Mouse (Mus musculus) erythroblast, adult 5-6 weeks (primary cell): ENCODE results near the gene Tacr2. TPM values are rescaled to one million over a fixed set of nuclear protein-coding genes. Genes with fewer than 3 reads are reported as not detected.

Source experiments
- ATAC-seq: replicated peaks from 2 replicates; pipeline ENCODE4 v1.8.0; 2016; ENCODE audit warnings: moderate number of reproducible peaks, mild to moderate bottlenecking, moderate TSS enrichment, inconsistent platforms; ENCODE audit not compliant: poor library complexity, low FRiP score, severe bottlenecking
- total RNA-seq, 2 experiments: library from RNA; stranded (forward) in 1 of 2; stranded (reverse) in 1 of 2; fragments of 150-400 nt in 1 of 2; fragments of 200-764, 138-1000 nt in 1 of 2; gene quantifications; 2 replicates each; pipeline versions ENCODE4 v1.2.3 to v1.2.4; 2015 to 2017; ENCODE audit warnings: low replicate concordance in 2 of 2

The Tacr2 gene
- total RNA-seq, 2 experiments from 2014 or later: not detected

DNA sequence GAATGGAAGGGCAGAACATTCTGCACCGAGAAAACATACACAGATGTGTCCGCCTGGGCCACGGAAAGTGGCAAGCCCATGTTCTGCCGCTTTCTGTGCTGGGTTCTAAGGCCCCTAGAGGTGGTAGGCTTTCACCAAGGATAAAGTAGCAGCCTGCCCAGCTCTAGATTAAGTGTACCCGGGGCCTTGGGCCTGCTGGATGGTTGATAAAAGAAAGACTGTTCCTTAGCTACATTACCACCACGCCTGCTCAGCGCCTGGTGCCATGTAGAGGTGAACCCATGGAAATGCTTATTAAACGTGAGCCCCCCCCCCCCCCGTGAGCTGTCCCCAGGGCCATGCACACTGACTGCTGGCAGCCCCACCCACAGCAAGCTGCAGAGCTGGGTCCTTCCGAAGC, 15.0 kb upstream of the Tacr2 start:
- peak; percentile 42; the same call in 1 of the 2 replicates for ATAC-seq

DNA sequence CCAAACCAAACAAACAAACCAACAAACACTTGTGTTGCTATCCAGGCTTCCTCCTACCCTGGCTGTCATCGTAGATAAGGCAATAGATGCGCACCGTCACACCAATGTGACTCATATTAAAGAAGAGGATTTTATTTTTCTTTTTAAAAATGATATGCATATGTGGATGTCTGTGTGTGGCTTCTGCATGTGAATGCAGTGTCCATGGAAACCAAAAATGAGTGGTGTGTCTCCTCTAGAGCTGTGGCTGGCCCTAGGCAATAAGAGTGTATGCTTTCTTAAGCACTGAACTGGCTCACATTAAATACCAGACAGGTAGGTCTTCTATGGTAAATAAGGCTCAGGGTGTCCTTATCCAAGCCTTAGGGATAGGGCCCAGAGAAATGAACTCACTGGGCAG, 13.6 kb upstream of the Tacr2 start:
- ATAC-seq: no peak

DNA sequence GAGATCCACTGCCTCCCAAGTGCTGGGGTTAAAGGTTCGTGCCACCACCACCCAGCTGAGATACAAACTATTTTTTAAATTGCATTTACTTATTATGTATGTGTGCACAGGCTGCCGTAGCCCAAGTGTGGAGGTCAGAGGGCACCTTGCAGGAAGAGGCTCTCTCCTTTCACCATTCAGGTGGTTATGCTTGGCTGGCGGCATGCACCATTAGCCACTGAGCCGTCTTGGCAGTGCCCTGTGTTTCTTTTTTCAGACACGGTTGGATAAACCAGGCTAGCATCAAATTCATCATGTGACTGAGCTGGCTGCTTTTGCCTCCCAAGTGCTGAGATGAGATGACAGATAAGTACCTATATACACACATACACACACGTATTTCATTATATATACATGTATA, 13.0 kb upstream of the Tacr2 start:
- no peak for ATAC-seq

DNA sequence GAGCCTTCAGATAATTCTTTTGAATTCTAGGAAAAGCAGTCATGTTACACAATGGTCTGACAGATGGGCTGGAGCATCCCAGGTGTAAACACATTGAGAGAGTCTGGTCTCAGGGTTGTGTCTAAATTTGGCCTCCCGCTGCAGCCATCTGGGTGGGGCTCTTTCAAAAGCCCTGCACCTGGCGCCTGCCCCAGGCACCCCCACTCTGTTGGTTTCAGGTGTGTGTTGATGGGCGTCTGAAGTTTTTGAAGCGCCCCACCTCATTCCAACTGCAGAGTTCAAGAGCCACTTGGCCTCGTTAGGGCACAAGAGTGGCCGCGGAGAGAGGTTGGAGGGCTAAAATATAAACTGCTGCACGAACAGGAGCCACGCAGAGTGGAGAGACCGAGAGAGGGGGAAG, 9.9 kb upstream of the Tacr2 start:
- ATAC-seq: no peak

DNA sequence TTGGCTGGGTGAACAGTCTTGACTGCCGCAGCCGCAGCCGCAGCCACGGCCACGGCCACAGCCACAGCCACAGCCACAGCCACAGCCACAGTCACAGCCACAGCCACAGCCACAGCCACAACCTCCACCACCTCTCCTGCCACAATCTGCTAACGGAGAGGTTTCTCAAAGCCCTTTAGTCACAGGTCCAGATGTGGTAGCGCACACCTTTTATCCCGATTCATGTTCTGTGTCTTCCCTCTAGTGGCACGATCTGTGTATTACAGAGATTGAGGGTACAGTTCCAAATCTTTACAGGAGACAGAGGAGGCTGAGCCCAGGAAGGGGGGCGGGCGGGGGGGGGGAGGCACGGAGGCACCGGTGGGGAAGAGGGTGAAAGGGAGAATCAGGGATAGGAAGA, 9.3 kb upstream of the Tacr2 start:
- no peak for ATAC-seq

DNA sequence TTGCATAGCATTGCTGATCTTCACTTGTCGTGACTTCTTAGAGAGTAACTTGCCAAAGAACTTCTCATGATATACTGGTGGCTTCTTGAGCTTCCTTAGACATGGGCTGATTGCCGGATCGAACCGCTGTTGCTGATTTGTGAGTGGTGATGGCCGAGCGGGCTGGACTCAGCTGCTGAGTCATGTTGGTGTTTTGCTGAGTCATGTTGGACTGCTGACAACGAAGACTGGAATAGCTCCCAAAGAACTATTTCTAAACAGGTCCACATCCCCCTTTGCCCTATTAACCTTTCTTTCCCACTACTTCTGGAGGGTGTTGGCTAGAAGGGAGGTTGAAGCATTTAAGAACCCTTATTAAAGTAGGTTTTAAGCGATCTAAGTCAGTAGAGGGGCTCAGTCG, 8.2 kb upstream of the Tacr2 start:
- no peak for ATAC-seq

DNA sequence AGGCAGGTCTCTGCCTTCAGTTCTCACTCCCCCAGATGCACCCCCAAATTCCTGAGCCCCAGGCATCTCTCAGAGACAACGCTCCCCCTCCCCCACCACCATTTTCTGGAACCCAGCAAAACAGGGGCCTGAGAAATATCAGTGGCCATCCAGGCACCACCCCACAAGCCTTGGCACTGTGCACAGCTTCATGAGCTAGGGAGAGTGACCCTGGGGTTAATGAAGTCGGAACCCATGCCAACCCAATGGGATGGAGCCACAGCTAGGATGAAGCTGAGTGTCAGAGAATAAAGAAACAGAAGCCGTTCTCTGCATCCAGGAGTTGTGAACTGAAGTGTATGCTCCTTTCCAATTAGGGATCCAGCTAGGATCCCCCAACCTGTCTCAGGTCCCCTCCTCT, 5.1 kb upstream of the Tacr2 start:
- no peak for ATAC-seq

DNA sequence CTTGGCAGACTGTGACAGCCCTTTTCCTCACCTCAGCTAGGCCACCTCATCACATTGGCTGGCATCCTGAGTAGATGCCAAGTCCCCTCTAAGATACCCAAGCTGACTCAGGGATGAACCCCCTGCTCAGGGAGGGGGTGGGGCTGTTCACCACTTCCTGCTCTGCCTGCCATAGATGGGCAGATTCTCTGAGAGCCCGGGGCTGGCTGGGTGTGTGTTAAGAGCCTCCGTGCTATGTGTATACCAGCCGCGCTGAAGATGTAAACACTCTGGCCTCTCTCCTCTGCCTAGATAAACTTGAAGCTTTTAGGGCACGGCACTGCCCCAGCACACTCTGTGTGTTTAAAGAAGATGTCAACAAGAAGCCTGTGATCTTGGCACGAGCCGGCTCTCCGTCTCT, 4.4 kb upstream of the Tacr2 start:
- ATAC-seq: no peak

DNA sequence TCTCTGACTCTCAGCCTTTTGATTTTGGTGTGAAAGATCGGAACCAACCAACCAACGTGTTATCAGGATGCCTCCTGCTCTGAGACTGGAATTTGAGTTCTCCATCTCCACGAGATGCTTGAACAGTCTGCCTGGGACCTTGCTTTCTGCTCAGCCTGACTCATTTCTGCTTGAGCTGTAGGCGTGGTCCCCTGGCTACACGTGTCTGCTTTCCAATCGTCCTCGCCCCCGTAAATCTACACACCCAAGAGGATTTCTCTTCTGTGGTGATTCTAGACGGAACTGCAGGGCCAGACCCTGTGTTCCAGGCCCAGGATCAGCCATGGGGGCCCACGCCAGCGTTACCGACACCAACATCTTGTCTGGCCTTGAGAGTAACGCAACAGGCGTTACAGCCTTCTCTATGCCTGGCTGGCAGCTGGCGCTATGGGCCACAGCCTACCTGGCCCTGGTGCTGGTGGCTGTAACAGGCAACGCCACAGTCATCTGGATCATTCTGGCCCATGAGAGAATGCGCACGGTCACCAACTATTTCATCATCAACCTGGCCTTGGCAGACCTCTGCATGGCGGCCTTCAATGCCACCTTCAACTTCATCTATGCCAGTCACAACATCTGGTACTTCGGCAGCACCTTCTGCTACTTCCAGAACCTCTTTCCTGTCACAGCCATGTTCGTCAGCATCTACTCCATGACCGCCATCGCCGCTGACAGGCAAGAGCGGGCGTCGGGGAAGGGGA, 428 bp downstream of the Tacr2 start:
- ATAC-seq: no peak

DNA sequence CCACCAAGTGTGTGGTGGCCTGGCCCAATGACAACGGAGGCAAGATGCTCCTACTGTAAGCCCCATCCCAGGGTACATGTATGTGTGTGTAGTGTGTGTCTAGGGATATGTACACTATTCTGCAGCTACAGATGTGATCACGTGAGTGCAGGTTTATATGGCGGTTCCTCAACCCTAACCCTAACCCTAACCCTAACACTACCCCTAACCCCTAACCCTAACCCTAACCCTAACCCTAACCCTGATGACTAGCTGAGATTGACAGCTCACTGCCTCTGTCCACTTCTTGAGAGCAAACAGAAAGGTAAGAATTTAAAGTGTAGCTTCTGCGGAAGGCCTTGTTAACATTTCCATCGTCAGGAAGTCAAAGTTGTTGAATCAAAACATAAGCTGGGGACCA, 6.1 kb downstream of the Tacr2 start:
- ATAC-seq: no peak

DNA sequence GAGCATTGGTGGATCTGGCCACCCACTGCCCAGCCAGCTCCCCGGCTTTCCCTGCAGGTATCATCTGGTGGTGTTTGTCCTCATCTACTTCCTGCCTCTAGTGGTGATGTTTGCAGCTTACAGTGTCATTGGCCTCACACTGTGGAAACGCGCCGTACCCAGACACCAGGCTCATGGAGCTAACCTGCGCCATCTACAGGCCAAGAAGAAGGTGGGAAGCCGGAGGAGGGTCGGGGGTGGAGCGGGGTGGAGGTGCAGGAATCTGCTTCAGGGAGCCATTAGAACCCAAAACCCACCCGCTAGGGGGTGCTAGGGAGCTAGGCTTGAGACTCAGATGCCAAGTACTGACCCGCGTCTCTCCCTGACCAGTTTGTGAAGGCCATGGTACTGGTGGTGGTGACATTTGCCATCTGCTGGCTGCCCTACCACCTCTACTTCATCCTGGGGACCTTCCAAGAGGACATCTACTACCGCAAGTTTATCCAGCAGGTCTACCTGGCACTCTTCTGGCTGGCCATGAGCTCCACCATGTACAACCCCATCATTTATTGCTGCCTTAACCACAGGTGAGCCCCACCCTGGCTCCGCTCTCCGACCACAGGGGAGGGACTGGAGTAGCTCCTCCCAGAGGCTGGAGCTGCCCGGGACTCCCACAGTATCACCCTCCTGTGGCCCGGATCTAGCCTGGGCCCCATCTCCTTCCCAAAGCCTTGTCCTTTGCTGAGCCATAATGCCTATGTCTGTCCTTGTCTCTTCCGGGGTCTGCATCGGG, 9.1 kb downstream of the Tacr2 start:
- ATAC-seq: peak; percentile 66

DNA sequence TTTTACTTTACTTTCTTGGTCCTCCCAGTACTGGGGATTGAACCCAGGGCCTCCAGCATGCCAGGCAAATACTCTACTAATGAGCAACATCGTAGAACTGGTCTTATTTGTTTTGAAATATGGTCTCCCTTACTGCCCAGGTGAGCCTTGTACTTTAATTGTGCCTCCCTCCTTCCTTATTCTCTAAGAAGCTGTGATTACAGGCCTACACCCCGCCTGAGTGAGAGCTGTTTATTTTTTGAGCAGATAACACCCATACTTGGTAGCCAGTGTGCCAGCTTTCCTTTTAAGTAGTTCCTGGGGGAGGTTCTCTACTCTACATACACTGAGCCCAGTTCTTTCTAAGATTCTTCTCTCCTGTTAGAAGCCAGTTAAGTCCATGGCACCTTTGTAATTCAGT, 12.1 kb downstream of the Tacr2 start:
- no peak for ATAC-seq

DNA sequence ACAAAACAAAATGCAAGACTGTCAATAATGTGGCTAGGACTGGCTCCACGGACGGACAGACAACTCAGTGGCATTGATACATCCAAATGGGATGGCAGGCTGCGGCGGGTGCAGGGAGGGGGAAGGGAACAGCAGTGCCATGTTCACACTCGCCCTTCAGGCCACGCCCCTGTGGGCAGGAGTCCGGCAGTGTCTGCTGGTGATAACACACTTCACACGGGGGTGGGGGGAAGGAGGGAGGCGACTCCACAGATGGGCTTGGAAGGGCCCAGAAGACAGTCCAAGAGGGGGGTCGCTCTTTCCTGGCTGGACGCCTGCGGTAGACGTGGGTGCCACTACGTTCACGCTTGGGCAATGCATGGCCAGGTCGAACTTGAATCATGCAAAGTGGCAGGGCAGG, 17.0 kb downstream of the Tacr2 start:
- 0 out of 2 replicates have a peak, but pooled peaks have one; percentile 33 for ATAC-seq

DNA sequence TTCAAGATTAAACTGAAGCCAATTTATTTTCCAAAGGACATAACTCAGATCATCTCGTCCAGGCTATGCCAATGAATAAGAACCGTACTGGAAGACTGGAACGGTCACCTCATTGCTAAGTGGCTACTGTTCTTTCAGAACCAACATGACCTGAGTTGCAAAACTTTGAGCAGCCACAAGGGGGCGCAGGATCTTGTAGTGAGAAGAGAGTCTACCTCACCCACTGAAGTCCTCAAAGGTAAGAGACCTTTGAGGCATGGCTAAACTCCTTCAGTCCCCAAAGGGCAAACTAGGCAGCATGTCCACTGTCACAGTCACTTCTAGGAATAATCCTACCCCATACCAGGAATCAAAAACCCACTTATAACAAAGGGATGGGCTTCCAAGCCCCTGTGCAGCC, 23.0 kb downstream of the Tacr2 start:
- ATAC-seq: peak; percentile 73

DNA sequence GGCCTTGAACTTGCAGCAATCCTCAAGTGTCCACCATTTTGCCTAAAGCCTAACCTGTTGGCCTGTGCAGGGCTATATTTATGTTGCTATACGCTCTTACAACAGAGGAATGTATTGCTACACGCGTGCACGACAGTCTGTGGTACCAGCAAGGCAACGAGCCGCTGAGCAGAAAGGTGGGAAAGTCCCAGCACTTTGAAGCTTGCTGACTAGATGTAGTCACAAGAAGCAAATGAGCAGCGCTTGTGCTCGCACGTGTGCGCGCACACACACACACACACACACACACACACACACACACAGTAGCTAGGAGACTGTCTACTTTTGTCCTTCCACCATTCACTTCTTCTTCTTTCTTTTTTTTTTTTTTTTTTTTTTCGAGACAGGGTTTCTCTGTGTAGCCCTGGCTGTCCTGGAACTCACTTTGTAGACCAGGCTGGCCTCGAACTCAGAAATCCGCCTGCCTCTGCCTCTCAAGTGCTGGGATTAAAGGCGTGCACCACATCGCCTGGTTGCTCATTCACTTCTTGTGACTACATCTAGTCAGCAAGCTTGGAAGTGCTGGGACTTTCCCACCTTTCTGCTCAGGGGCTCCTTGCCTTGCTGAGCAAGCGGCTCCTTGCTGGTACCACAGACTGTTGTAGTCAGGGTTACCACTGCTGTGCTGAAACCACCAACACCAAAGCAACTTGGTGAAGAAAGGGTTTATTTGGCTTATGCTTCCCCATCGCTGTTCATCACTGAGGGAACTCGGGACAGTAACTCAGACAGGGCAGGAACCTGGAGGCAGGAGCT, 25.5 kb downstream of the Tacr2 start:
- ATAC-seq: no peak

DNA sequence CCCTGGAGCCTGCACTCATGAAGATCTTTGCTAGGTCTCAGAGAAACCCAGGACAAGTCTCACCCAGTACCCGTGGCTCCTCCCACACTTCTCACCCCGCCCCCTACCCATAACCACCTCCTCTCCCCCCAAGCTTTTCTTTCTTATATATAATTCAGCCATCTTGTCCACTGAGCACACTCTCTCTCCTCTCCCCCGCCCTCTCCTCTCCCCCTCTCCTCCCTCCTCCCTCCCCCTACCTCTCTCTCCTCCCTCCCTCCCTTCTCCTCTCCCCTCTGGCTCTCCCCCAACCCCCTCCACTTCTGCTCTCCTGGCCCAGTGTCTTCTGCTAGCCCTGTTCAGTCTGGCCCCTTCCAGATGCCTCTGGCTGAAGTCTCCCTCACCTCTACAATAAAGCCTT, 26.8 kb downstream of the Tacr2 start:
- no peak for ATAC-seq

DNA sequence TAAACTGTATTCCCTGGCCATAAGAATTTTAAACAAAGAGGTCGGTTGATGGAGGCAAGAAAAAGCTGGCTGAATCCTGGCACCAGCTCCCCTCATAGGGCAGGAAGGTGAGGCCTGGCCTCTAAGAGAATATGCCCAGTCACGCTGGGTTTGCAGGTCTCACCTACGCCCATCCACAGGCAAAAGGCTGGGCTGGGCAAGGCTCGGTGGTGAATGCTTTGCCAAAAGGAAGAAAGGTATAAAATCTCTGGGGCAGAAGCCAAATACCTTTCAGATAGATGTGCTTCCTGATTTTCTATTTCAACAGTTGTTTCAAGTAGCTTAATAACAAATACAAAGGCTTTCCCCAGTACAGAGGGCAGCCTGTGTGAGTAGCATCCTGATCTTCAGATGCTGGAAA, 27.4 kb downstream of the Tacr2 start:
- no peak for ATAC-seq

DNA sequence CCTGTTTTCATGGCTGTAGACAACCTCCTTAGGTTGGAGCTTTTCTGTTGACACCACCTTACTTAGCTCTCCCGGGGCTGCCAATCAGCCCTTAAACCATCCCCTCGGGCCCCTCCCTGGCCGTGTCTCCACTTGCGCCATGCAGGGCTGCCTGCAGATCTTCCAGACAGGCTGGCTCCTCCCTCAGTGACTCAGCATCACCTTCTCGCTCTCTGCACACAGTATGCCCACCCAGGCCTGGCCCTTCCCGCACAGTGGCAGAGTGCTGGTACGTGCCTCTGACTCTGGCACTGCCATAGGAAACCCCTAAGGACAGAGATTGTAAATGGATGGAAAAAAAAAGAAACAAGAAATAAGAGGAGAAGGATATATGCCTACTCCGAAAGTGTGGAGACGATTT, 30.5 kb downstream of the Tacr2 start:
- 0 out of 2 replicates have a peak, but pooled peaks have one; percentile 23 for ATAC-seq

DNA sequence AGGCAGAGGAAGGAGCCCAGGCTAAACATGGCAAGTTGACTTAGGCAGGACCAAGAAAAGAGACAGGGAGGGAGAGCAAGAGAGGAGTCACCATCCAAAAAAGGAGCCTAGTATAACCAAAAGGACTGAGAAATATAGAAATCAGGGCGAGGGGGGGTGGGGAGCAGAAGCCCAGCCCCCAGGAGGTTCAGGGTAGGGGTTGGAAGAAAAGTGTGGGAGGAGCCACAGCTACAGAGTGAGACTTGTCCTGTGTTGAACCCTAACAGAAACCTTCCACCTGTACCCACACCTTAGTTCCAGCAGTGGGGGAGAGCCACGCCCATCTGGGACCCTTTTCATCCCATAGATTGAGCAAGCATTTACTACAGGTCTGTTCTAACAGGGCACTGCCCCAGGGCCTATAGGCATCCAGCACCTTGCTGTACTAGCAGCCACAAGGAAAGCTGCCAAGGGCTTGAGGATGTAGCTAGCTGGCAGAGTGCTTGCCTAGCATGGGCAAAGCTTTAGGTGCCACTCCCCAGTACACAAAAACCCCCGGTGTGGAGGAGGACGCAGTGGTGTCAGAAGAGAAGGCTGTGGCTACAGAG, 31.1 kb downstream of the Tacr2 start:
- no peak for ATAC-seq

DNA sequence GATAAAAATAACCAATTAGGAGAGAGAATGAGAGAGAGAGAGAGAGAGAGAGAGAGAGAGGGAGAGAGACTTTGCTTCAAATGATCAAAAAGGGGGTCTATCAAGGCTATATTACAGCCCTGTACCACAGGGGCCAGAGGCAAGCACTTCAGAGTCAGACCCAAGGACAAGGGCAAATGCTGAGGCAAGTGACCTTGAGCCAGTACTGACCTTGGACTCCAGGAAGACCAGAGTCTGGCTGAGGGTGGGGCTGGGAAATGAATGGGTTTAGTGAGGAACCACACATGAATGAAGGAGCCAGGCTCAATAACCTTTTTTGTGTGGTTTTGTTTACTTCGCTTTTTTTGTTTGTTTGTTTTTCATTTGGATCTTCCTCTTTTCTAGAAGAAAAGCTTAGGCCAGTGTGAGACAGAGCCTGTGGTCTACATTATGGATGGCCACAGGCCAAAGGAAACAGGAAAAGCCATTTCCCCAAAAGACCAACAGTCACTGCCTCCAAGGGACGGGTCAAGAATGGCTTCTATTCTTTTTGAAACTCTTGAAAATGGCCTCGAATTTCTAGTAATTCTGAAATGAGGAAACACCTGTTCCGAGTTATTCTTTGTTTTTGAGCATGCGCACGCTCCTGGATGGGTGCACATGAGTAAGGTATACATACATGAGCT, 35.4 kb downstream of the Tacr2 start:
- ATAC-seq: no peak
